Mouse (Mus musculus) midbrain, postnatal 0 days (tissue): ENCODE results near the gene Wfdc3. TPM values are rescaled to one million over a fixed set of nuclear protein-coding genes. Genes with fewer than 3 reads are reported as not detected.
A peak's percentile ranks its signal among the peaks of the same experiment; 100 is the strongest.

Experiments used
- ATAC-seq: fragments of 200-750 bp; cut with Nextera tagmentation; 2 replicates; pipeline ENCODE4 v1.8.0; 2017; ENCODE audit warnings: moderate number of reproducible peaks, mild to moderate bottlenecking, moderate TSS enrichment, moderate library complexity; ENCODE audit not compliant: low FRiP score
- DNase-seq: peaks from one replicate; pipeline ENCODE4 v3.0.0-alpha.2; 2015; ENCODE audit warnings: low spot score
- H3K27ac ChIP-seq: fragments of 300-500 bp; sonication (generic); 2 replicates; pipeline ENCODE4 v1.5.1; 2014; ENCODE audit warnings: low read depth, mild to moderate bottlenecking, low read length, mixed read lengths
- H3K27me3 ChIP-seq: fragments of 300-500 bp; sonication (generic); 2 replicates; pipeline ENCODE4 v1.6.1; 2014; ENCODE audit warnings: low read length, control low read depth, mixed read lengths; ENCODE audit not compliant: insufficient read depth
- H3K36me3 ChIP-seq: fragments of 300-500 bp; sonication (generic); 2 replicates; pipeline ENCODE4 v1.6.1; 2014; ENCODE audit warnings: low read length, control low read depth, mixed read lengths; ENCODE audit not compliant: insufficient read depth
- H3K4me1 ChIP-seq: fragments of 300-500 bp; sonication (generic); 2 replicates; pipeline ENCODE4 v1.6.1; 2014; ENCODE audit warnings: mild to moderate bottlenecking, control low read depth, antibody characterized with exemption, low read length, mixed read lengths; ENCODE audit not compliant: insufficient read depth
- H3K4me2 ChIP-seq: fragments of 300-500 bp; sonication (generic); 2 replicates; pipeline ENCODE4 v1.6.1; 2014; ENCODE audit warnings: low read depth, mild to moderate bottlenecking, low read length, mixed read lengths; ENCODE audit not compliant: poor library complexity, severe bottlenecking
- H3K4me3 ChIP-seq: fragments of 300-500 bp; sonication (generic); 2 replicates; pipeline ENCODE4 v1.5.1; 2014; ENCODE audit warnings: low read depth, mild to moderate bottlenecking, low read length, moderate library complexity
- H3K9ac ChIP-seq: fragments of 300-500 bp; sonication (generic); replicated peaks from 2 replicates; pipeline ENCODE4 v1.6.1; 2014; ENCODE audit warnings: mild to moderate bottlenecking, low read length, moderate library complexity, mixed read lengths; ENCODE audit not compliant: poor library complexity, severe bottlenecking
- H3K9me3 ChIP-seq: fragments of 300-500 bp; sonication (generic); 2 replicates; pipeline ENCODE4 v1.6.1; 2016; ENCODE audit warnings: low read length, control low read depth
- CTCF ChIP-seq: IDR thresholded peaks from 2 replicates; pipeline ENCODE4 v1.5.1; 2016; ENCODE audit warnings: antibody characterized with exemption, mild to moderate bottlenecking
- WGBS: fragments of 180-500 bp; shearing (Covaris S2); extraction: QIAGEN DNeasy Blood & Tissue Kit; methylation state at CpG from one replicate; pipeline ENCODE4 v1.1.7; 2014; 5-methylcytosine and 5-hydroxymethylcytosine counted together
- polyA plus RNA-seq: library from polyadenylated mRNA; unstranded; fragments of >200 nt; fragmentation: Nextera tagmentation; extraction: Ambion mirVana; gene quantifications from 2 replicates; pipeline ENCODE4 v1.2.1, GENCODE M21; 2015
- total RNA-seq: library from RNA; depleted of rRNA; stranded (reverse); fragments of >200 nt; gene quantifications from 2 replicates; pipeline ENCODE4 v1.2.3, GENCODE M21; 2014

The Wfdc3 gene
- total and polyA plus RNA-seq, 2 experiments from 2014 or later: 0.16 to 0.60 TPM

DNA sequence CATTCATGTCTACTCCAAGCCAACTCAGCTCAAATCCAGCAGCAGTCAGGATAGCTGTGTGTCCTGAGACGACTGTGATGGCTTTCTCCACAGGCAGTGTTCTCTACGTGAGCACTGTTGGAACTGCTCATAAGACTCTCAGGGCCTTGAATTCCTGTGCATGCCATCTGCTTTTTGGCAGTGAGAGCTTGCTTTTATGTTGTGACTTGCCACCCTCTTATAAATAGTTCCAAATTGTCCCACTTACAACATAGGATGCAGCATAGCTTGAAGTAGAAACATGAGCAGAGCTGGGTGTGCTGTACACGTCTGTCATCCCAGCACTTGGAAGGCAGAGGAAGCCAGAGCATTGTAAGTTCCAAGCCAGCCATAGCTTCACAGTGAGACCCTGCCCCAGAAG is 20.1 kb upstream of the Wfdc3 start:
- TF ChIP-seq CTCF: no peak
- H3K4me2 ChIP-seq: no peak overlapping the region
- H3K9ac ChIP-seq: no peak overlapping the region
- DNase-seq: no peak
- H3K27me3 ChIP-seq: no peaks in the 10 kb centered on the region
- H3K9me3 ChIP-seq: no peaks in the 10 kb centered on the region
- WGBS: 85% methylated on average over 3 of the region's 3 CpGs
- H3K27ac ChIP-seq: no peak overlapping the region
- no peaks in the 10 kb centered on the region for H3K4me1 ChIP-seq
- H3K36me3 ChIP-seq: peaks cover 44% of the 10 kb centered on the region
- ATAC-seq: no peak
- no peak overlapping the region for H3K4me3 ChIP-seq

DNA sequence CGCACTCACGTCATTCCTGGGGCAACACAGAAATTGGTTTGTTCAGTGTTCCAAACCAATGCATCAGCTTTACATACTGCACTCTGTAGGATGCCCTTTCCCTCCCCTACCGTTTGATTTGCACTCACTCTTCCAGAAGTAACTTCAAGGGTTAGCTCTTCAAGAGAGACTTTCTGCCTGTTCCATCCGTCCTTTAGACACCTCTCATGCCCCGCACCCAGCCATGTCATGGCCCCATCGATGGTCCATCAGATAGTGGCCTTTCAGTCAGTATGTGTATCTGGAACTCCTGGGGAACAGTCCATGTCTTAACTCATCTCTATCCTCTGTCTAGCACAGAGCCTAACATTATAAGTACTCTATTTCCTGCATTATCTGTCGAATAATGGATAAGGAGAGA is 16.9 kb upstream of the Wfdc3 start:
- no peaks in the 10 kb centered on the region for H3K9me3 ChIP-seq
- H3K27me3 ChIP-seq: no peaks in the 10 kb centered on the region
- no peak for TF ChIP-seq CTCF
- H3K36me3 ChIP-seq: peaks cover 47% of the 10 kb centered on the region
- 90% methylated on average over 7 of the region's 7 CpGs for WGBS
- DNase-seq (no peak), ATAC-seq (no peak)
- H3K4me2 ChIP-seq: no peak overlapping the region
- H3K27ac ChIP-seq: no peak overlapping the region
- H3K4me3 ChIP-seq: no peak overlapping the region
- no peak overlapping the region for H3K9ac ChIP-seq
- no peaks in the 10 kb centered on the region for H3K4me1 ChIP-seq

DNA sequence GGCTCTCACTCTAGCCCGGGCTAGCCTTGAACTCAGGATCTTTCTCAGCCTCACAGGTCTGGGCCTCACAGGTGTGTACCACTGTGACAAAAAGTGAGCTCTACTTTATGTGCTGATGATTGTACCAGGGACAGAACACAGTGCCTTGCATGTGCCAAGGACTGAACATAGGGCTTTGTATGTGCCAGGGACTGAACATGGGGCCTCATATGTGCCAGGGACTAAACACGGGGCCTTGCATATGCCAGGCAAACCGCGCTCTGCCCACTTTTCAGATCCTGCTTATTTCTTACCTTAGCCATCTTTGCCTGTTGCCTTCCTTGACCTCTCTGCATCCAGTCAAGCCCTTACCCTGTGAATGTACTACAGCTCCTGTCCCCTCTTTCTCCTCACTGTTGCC is 16.2 kb upstream of the Wfdc3 start:
- peaks cover 50% of the 10 kb centered on the region for H3K36me3 ChIP-seq
- H3K4me2 ChIP-seq: no peak overlapping the region
- no peak overlapping the region for H3K4me3 ChIP-seq
- no peaks in the 10 kb centered on the region for H3K27me3 ChIP-seq
- H3K27ac ChIP-seq: no peak overlapping the region
- TF ChIP-seq CTCF: no peak
- no peaks in the 10 kb centered on the region for H3K9me3 ChIP-seq
- ATAC-seq (no peak), DNase-seq (no peak)
- 98% methylated on average over 4 of the region's 4 CpGs for WGBS
- H3K4me1 ChIP-seq: no peaks in the 10 kb centered on the region
- no peak overlapping the region for H3K9ac ChIP-seq

DNA sequence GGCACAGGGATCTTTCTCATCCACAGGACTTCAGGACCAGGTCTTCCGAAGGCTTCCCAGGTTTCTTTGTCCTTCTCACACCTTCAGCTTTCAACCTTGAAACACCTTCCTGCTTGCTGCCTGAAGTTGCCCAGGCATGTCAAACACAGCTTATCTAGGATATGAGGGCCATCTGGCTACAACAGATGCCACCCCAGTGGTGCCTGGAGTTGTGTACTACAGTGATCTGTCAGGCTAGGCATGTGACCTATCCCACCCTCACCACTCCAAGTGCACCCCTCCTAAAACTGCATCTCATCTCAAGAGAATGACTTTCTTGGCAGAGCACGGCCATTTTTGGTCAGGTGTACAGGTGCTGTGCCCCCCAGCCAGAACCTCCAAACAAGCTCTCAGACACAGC is 15.8 kb upstream of the Wfdc3 start:
- DNase-seq (peak; percentile 21), ATAC-seq (no peak)
- Histone ChIP-seq H3K9me3 (no peaks in the 10 kb centered on the region), H3K4me3 (no peak overlapping the region), H3K4me2 (no peak overlapping the region), H3K9ac (no peak overlapping the region), H3K4me1 (no peaks in the 10 kb centered on the region), H3K36me3 (peaks cover 53% of the 10 kb centered on the region), H3K27me3 (no peaks in the 10 kb centered on the region), H3K27ac (no peak overlapping the region)
- no peak for TF ChIP-seq CTCF
- WGBS: 96% methylated on average over 2 of the region's 2 CpGs

DNA sequence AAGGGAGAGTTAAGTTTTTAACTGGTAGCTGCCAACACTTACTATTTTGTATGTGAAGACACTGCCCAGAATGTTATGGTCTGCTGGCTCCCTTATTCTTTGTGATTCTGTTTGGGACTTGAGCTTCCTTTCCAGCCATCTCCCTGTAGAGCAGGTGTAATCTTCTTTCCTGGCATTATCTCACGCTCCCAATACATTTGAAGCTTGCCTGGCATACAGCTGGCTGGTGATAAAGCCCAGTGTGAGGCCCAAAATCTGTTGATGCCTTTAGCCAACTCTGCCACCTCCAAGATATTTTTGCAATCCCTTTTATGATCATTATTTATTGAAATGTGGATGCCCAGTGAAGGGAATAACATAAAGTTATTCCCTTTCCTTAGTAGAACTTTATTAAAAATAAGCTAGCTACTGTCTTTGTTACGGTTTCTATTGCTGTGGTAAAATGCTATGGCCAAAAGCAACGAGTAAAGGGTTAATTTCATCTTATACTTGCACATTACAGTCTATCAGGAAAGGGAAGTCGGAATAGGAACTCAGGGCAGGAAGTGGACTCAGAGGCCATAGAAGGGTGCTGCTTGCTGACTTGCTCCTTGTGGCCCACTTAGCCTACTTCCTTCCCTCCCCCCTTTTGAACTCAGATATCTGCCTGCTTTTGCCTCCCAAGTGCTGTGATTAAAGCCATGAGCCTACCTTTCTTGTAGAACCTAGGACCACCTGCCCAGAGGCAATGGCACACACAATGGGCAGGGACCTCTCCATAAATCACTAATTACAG is 14.5 kb upstream of the Wfdc3 start:
- Histone ChIP-seq H3K4me3 (no peak overlapping the region), H3K4me2 (no peak overlapping the region), H3K27ac (no peak overlapping the region), H3K4me1 (no peaks in the 10 kb centered on the region), H3K27me3 (no peaks in the 10 kb centered on the region), H3K9me3 (no peaks in the 10 kb centered on the region), H3K36me3 (peaks cover 59% of the 10 kb centered on the region), H3K9ac (no peak overlapping the region)
- no peak for TF ChIP-seq CTCF
- 84% methylated on average over 4 of the region's 4 CpGs for WGBS
- DNase-seq (no peak), ATAC-seq (no peak)

DNA sequence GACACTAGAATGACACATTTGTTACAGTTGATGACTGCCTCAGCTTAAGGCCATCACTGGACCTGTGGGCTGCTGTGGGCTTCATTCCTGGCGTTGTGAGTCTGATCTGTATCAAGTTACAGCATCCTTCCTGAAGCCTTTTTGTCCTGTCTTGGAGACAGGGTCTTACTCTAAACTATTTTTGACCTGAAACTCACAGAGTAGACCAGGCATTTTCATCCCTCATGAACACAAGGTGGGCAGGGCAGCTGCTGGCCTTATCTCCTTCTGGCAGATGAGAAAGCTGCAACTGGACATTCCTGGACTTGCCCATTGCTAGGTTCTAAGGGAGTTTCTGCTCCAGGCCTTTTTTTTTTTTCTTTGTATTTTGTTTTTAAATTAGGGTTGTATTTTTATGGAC is 13.0 kb upstream of the Wfdc3 start:
- DNase-seq: no peak
- WGBS: 67% methylated on average over 1 of the region's 1 CpGs
- H3K36me3 ChIP-seq: peaks cover 68% of the 10 kb centered on the region

More for the DNA sequence above, 13.0 kb upstream of the Wfdc3 start:
- H3K4me3 ChIP-seq: no peak overlapping the region
- H3K27ac ChIP-seq: no peak overlapping the region
- no peaks in the 10 kb centered on the region for H3K4me1 ChIP-seq
- no peak for TF ChIP-seq CTCF
- no peaks in the 10 kb centered on the region for H3K27me3 ChIP-seq
- no peak overlapping the region for H3K9ac ChIP-seq
- no peak overlapping the region for H3K4me2 ChIP-seq
- no peak for ATAC-seq
- H3K9me3 ChIP-seq: no peaks in the 10 kb centered on the region
